Mouse (Mus musculus) forebrain, embryonic 12.5 days (tissue): ENCODE measurements around the gene Spag6l. TPM values are rescaled to one million over a fixed set of nuclear protein-coding genes. Genes with fewer than 3 reads are reported as not detected.
A peak's percentile ranks its signal among the peaks of the same experiment; 100 is the strongest.

Experiments used
- ATAC-seq: fragments of 200-750 bp; cut with Nextera tagmentation; 2 replicates; pipeline ENCODE4 v1.8.0; 2017; ENCODE audit warnings: moderate TSS enrichment; ENCODE audit not compliant: low FRiP score
- H3K27ac ChIP-seq: fragments of 300-500 bp; sonication (generic); 2 replicates; pipeline ENCODE4 v1.5.1; 2016; ENCODE audit warnings: mild to moderate bottlenecking
- H3K27me3 ChIP-seq: fragments of 300-500 bp; sonication (generic); 2 replicates; pipeline ENCODE4 v1.6.1; 2016; ENCODE audit warnings: mild to moderate bottlenecking
- H3K36me3 ChIP-seq: fragments of 300-500 bp; sonication (generic); replicated peaks from 2 replicates; pipeline ENCODE4 v1.6.1; 2016; ENCODE audit warnings: mild to moderate bottlenecking
- H3K4me1 ChIP-seq: fragments of 300-500 bp; sonication (generic); 2 replicates; pipeline ENCODE4 v1.6.1; 2016
- H3K4me2 ChIP-seq: fragments of 300-500 bp; sonication (generic); 2 replicates; pipeline ENCODE4 v1.6.1; 2016; ENCODE audit warnings: mild to moderate bottlenecking, moderate library complexity
- H3K4me3 ChIP-seq: fragments of 300-500 bp; sonication (generic); replicated peaks from 2 replicates; pipeline ENCODE4 v1.5.1; 2016; ENCODE audit warnings: mild to moderate bottlenecking
- H3K9ac ChIP-seq: fragments of 300-500 bp; sonication (generic); 2 replicates; pipeline ENCODE4 v1.6.1; 2016; ENCODE audit warnings: mild to moderate bottlenecking
- H3K9me3 ChIP-seq: fragments of 300-500 bp; sonication (generic); 2 replicates; pipeline ENCODE4 v1.6.1; 2016
- WGBS: fragments of 180-500 bp; shearing (Covaris S2); methylation state at CpG from one replicate; pipeline ENCODE4 v1.1.7; 2016; 5-methylcytosine and 5-hydroxymethylcytosine counted together
- polyA plus RNA-seq: library from polyadenylated mRNA; unstranded; fragments of >200 nt; fragmentation: Nextera tagmentation; extraction: Ambion mirVana; gene quantifications from 2 replicates; pipeline ENCODE4 v1.2.1, GENCODE M21; 2016

The Spag6l gene
- polyA plus RNA-seq, 1 experiment from 2014 or later, result 4.7 TPM

DNA sequence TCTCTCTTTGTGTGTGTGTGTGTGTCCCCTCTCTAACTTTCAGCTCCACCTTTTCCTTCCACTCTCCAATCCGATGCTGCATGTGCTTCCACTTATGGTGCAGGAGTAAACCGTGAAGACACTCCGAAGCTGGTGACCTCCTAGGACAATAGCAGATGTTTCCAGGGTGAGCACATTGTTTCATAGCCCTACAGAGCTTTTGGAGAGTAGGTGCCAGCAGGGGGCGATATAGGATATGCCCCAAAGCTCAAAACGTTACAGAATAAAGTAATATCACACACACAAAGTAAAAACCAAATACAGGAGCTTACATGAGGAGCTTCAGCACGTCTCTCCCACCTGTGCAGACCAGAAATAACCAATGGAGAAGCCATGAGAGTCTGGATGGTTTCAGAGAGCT, 25.6 kb upstream of the Spag6l start:
- peaks cover 3% of the 10 kb centered on the region; the same call in 1 of the 2 replicates for H3K27me3 ChIP-seq
- H3K9me3 ChIP-seq, result 0 out of 2 replicates have a peak, but pooled peaks cover 2% of the 10 kb centered on the region
- no peak overlapping the region for H3K27ac ChIP-seq
- no peak for ATAC-seq
- H3K4me2 ChIP-seq, result no peak overlapping the region
- H3K36me3 ChIP-seq, result no peaks in the 10 kb centered on the region
- WGBS, result 39% methylated on average over 6 of the region's 6 CpGs
- no peak overlapping the region for H3K4me3 ChIP-seq
- H3K4me1 ChIP-seq, result no peaks in the 10 kb centered on the region
- no peak overlapping the region for H3K9ac ChIP-seq

DNA sequence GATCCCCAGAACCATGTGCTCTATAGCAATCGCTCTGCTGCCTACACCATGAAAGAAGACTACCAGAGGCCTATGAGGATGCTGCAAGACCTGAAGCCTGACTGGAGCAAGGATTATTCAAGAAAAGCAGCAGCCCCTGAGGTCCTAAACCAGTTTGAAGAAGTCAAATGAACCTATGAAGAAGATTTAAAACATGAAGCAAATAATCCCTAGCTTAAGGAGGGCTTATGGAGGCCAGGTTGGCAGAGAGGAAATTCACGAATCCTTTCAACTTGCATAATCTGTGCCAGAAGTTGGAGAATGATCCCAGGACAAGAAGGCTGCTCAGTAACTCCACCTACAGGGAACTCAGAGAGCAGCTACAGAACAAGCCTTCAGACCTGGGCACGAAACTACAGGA, 23.2 kb upstream of the Spag6l start:
- H3K36me3 ChIP-seq, result no peaks in the 10 kb centered on the region
- no peaks in the 10 kb centered on the region for H3K4me1 ChIP-seq
- no peak for ATAC-seq
- H3K27ac ChIP-seq, result no peak overlapping the region
- H3K9me3 ChIP-seq, result 0 out of 2 replicates have a peak, but pooled peaks cover 2% of the 10 kb centered on the region
- no peak overlapping the region for H3K4me2 ChIP-seq
- no peak overlapping the region for H3K4me3 ChIP-seq
- H3K27me3 ChIP-seq, result peaks cover 3% of the 10 kb centered on the region; the same call in 1 of the 2 replicates
- 82% methylated on average over 3 of the region's 3 CpGs for WGBS
- no peak overlapping the region for H3K9ac ChIP-seq

DNA sequence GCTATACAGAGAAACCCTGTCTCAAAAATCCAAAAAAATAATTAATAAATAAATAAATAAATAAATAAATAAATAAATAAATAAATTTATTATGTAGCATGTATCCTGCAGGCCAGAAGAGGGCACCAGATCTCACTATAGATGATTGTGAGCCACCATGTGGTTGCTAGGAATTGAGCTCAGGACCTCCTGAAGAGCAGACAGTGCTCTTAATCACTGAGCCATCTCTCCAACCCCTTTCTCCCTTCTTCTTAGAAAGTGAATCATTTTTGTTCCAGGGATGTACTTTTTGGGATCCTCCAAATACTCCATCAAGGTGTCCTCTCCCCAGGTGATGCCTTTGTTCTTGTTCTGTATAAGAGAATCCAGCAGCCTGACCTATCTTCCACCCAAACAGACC, 19.9 kb upstream of the Spag6l start:
- no peaks in the 10 kb centered on the region for H3K36me3 ChIP-seq
- H3K9me3 ChIP-seq, result 0 out of 2 replicates have a peak, but pooled peaks cover 2% of the 10 kb centered on the region
- no peak overlapping the region for H3K4me3 ChIP-seq
- H3K4me1 ChIP-seq, result no peaks in the 10 kb centered on the region
- H3K9ac ChIP-seq, result no peak overlapping the region
- ATAC-seq, result no peak
- H3K4me2 ChIP-seq, result no peak overlapping the region
- no peaks in the 10 kb centered on the region for H3K27me3 ChIP-seq
- H3K27ac ChIP-seq, result no peak overlapping the region

DNA sequence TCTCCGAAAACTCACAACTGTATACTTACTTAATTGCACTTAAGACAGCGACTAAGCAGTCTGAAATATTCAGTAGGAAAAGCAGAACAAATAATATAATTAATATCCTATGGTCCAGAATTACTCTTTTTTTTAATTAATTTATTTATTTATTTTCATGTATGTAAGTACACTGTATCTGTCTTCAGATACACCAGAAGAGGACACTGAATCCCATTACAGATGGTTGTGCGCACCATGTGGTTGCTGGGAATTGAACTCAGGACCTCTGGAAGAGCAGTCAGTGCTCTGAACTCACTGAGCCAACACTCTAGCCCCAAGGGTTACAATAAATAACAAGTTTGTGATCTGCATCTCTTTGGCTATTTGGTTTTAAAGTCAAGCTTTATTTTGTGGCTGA, 415 bp upstream of the Spag6l start:
- H3K9ac ChIP-seq, result no peak overlapping the region
- no peak overlapping the region for H3K4me3 ChIP-seq
- no peaks in the 10 kb centered on the region for H3K27me3 ChIP-seq
- H3K4me1 ChIP-seq, result peaks cover 5% of the 10 kb centered on the region; the same call in 1 of the 2 replicates
- H3K9me3 ChIP-seq, result no peaks in the 10 kb centered on the region
- H3K4me2 ChIP-seq, result peak overlapping the region; percentile 87
- H3K27ac ChIP-seq, result no peak overlapping the region
- WGBS, result 84% methylated on average over 3 of the region's 3 CpGs
- H3K36me3 ChIP-seq, result no peaks in the 10 kb centered on the region
- ATAC-seq, result no peak

DNA sequence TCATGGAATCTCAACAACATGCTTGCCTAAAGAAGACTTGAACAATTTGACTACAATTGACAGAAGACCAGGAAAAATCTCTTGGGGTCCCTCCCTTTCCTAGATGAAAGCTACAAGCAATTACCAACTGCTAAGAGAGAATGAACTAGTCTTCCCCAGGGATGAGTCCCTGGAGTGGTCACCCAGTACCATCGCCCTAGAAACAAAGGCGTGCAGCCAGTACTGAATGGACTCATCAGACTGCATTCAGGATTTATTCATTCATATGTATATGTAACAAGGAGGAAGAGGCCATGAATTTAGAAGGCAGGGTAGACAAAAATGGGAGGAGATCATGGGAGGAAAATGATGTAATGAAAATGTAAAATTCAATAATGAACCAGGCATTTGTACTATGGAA, 3.0 kb downstream of the Spag6l start:
- H3K4me3 ChIP-seq, result no peak overlapping the region
- H3K36me3 ChIP-seq, result no peaks in the 10 kb centered on the region

DNA sequence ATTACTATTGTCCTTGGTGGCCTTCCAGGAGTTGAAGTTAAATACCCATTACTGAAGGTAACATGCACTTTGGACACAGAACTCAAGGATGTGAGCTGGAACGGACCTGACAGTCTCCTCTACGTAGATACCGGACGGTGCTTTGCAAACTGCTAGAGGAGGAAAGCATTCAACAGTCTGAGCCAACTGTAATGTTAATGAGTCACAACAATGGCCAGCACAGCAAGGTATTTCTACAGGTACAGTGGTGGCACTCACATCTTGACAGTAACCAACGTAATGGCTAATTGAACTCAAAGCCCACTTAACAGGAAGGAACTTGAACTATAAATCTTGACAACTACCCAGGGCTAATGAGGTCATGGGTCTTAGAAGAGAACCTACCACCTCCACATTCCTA, 3.8 kb downstream of the Spag6l start:
- Histone ChIP-seq H3K27ac (no peak overlapping the region), H3K27me3 (no peaks in the 10 kb centered on the region), H3K36me3 (no peaks in the 10 kb centered on the region), H3K4me1 (peaks cover 5% of the 10 kb centered on the region; the same call in 1 of the 2 replicates), H3K9ac (no peak overlapping the region), H3K9me3 (no peaks in the 10 kb centered on the region), H3K4me2 (no peak overlapping the region), H3K4me3 (no peak overlapping the region)
- 37% methylated on average over 5 of the region's 5 CpGs for WGBS
- ATAC-seq, result no peak

More for the DNA sequence above, 3.0 kb downstream of the Spag6l start:
- Histone ChIP-seq H3K4me1 (peaks cover 5% of the 10 kb centered on the region; the same call in 1 of the 2 replicates), H3K9me3 (no peaks in the 10 kb centered on the region), H3K4me2 (no peak overlapping the region), H3K9ac (no peak overlapping the region), H3K27me3 (no peaks in the 10 kb centered on the region), H3K27ac (no peak overlapping the region)
- WGBS, result 76% methylated on average over 2 of the region's 2 CpGs
- no peak for ATAC-seq

DNA sequence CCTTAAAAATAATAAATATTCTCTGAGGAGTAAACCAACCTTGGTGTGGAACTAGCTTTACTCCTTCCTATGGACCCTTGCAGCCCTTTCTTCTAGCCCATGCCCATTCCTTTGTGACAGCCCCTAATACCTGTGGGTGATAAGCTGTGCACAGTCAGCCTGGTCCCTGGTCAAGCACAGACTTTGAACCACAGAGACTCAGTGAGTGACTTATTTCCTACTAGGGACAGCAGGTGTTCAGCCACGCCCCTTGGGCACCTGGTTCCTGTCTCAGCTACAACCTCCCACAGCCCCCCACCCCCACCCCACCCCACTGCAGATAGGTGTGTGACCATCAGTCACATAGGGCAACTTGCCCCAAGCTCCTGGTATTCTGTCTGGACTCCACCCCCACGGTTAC, 22.9 kb downstream of the Spag6l start:
- H3K9ac ChIP-seq, result no peak overlapping the region

More for the DNA sequence above, 22.9 kb downstream of the Spag6l start:
- H3K4me2 ChIP-seq, result no peak overlapping the region
- no peaks in the 10 kb centered on the region for H3K27me3 ChIP-seq
- no peaks in the 10 kb centered on the region for H3K9me3 ChIP-seq
- 78% methylated on average over 2 of the region's 2 CpGs for WGBS
- ATAC-seq, result no peak
- no peak overlapping the region for H3K27ac ChIP-seq
- no peak overlapping the region for H3K4me3 ChIP-seq
- no peaks in the 10 kb centered on the region for H3K36me3 ChIP-seq
- H3K4me1 ChIP-seq, result no peaks in the 10 kb centered on the region

Other genes starting within 250 kb of the Spag6l start
- gene Fgd4, start 228.9 kb downstream of the Spag6l start, polyA plus RNA-seq, result 27.2 and 27.8 TPM in 2 replicates
- not detected in 2 replicates for gene Olfr19, start 153.1 kb downstream of the Spag6l start, polyA plus RNA-seq
- 0.23 TPM in 1 of 2 replicates, not detected in the other for gene Igll1, start 34.5 kb upstream of the Spag6l start, polyA plus RNA-seq
- gene Top3b, start 41.3 kb upstream of the Spag6l start, polyA plus RNA-seq, result 64.3 and 66.5 TPM in 2 replicates
- 2.1 and 2.9 TPM in 2 replicates for gene Vpreb1, start 41.4 kb upstream of the Spag6l start, polyA plus RNA-seq
- gene Ppm1f, start 67.0 kb upstream of the Spag6l start, polyA plus RNA-seq, result 30.6 and 33.3 TPM in 2 replicates
- gene Mapk1, start 153.9 kb upstream of the Spag6l start, polyA plus RNA-seq, result 167 and 171 TPM in 2 replicates
- gene Ypel1, start 240.2 kb upstream of the Spag6l start, polyA plus RNA-seq, result 119 and 121 TPM in 2 replicates